Mouse (Mus musculus): ENCODE measurements around the gene Plxna3. TPM values are rescaled to one million over a fixed set of nuclear protein-coding genes. Genes with fewer than 3 reads are reported as not detected.

Plxna3 gene
- polyA plus RNA-seq, 1 experiment = 3.0 TPM

DNA sequence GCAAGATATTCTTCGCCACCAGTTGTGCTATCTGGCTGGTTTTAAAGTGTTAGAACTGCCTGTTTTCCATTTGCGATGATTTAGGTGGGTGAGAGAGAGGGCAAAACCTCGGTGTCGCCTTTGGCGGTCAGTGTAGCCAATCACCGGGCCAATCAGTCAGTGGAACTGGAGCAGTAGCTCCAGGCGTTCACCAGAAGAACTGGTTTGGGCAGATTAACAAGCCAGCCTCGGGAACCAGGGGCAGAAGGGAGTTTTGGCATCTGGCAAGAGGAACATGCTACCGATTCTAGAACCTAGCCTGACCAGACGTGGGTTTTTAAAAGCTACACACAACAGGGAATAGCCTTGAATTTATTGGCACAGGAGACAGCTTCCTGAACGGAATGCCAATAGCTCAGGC, 30.3 kb downstream of the Plxna3 start:
- DNase-seq (ENCODE audit: low read depth, low spot score) = no peak
- WGBS = 24% methylated on average over 11 of the region's 11 CpGs

DNA sequence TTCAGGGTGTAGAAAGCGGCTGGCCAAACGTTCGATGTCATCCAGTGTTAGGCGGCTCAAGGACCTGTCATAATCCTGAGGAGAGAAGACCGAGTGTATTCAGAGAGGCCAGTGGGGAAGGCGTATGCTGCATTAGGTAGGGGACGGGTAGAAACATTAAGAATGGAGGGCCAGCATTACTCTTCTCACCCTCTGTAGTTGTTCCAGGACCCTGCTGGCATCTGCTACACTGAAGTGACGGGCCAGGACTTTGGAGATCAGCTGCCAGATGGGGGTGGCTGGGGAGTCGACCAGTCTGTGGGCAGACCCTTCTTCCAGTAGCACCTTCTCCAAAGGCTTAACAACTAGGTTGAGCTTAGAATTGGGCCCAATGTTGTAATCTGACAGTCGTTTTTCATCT, 38.6 kb downstream of the Plxna3 start:
- 44% methylated on average over 10 of the region's 10 CpGs for WGBS
- DNase-seq (ENCODE audit: low read depth, low spot score) = no peak

DNA sequence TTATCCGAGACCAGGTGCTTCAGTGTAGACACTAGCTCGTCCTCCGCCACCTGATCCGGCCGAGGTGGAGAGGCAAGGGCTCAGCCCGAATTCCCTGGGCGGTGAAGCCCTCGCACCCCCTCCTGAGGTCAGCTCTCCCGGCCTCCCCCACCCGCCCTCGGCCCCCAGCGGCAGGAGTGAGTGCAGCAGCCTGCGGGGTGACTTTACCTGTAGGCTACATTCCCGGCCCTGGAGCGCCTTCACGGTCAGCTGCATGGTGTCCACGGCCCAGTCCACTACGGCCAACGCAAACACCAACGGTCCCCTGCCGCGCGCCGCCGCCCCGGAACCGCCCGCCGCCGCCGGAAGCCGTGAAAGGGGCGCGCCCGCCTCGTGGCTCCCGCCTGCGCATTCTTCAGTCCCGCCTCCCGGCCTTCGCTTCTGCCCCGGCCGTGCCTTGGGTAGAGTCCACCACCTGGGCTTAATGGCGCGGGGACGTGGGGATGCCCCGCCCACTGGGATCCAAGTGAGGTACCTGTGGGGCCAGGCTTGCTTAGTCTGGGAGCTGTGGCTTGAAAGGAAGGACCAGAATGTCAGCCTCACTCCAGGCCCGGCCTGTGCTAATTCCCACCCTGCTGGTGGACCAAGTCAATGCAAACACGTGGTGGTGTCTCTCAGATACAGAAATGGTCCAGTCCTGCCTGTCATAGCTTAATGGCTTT, 39.5 kb downstream of the Plxna3 start:
- DNase-seq (ENCODE audit: low read depth, low spot score) = no peak
- 14% methylated on average over 47 of the region's 49 CpGs for WGBS

DNA sequence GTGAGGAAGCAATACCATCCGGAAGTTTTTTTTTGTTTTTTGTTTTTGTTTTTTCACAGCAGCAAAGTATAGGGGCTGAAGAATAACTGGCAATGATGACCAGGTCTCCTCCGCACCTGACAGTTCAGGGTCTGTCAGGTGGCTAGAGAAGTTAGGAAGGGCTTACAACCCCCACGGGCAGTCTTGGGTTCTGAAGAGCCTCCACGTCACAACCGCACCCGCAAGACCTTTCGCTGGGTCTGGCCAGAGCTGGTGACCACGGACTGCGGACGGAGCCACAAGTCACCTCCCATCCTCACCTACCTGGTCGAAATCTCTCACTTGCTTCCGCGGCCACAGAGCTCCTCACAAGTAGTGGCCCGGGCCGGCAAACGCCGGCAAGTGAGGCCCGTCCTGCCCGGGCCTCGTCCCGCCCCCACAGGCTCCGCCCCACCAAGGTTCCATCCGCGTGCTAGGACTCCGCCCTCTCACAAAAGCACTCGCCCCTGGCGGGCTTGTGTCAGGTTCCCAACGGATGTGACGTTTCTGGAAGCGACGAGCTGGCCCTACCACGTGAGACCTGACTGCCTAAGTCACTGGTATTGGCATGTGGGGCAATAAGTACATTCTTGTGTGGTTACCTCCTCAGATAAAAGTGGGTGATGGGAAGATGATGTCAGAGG, 44.2 kb downstream of the Plxna3 start, which contains the start of the genes Ubl4a and Slc10a3:
Ubl4a (minus strand) TSS at position 331 of the 662 bp plus-strand sequence.
Slc10a3 (minus strand) TSS at position 462 of the 662 bp plus-strand sequence.
- WGBS = 16% methylated on average over 32 of the region's 32 CpGs
- DNase-seq (ENCODE audit: low read depth, low spot score) = peak; percentile 66

DNA sequence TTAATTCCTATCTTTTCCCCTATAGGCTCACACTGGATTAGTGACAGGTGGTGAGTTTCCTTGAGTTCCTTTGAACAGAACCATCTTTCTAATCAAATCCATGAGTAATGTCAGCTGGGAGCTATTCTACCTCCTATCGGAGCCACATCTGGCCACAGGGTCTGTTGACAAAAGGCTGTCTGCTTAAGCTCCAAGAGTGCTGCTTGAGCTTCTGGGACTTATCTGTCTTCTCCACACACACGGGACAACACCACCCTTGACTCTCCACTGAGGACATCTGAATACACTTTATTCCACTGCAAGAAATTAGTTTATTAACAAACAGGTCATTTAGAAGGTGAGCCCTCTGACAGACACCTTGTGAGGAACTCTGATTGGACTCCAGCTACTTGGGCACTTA, 55.6 kb downstream of the Plxna3 start:
- DNase-seq (ENCODE audit: low read depth, low spot score) = no peak
- WGBS = 82% methylated on average over 2 of the region's 2 CpGs

DNA sequence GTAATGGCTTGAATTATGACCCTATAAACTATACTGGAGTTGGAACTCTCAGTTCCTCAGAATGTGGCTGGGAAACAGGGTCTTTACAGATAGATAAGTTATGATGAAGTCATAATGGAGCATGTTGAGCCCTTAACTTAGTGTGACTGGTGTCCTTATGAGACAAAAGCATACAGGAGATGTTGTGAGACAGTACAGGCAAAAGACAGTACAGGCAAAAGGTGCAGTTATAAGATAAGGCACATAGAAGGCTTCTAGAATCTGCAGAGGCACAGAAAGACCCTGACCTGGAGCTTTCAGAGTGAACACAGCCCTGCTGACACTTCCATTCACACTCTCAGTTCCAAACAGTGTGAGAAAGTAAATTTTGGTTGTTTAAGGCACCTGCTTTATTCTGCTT, 59.3 kb downstream of the Plxna3 start:
- DNase-seq (ENCODE audit: low read depth, low spot score) = no peak

DNA sequence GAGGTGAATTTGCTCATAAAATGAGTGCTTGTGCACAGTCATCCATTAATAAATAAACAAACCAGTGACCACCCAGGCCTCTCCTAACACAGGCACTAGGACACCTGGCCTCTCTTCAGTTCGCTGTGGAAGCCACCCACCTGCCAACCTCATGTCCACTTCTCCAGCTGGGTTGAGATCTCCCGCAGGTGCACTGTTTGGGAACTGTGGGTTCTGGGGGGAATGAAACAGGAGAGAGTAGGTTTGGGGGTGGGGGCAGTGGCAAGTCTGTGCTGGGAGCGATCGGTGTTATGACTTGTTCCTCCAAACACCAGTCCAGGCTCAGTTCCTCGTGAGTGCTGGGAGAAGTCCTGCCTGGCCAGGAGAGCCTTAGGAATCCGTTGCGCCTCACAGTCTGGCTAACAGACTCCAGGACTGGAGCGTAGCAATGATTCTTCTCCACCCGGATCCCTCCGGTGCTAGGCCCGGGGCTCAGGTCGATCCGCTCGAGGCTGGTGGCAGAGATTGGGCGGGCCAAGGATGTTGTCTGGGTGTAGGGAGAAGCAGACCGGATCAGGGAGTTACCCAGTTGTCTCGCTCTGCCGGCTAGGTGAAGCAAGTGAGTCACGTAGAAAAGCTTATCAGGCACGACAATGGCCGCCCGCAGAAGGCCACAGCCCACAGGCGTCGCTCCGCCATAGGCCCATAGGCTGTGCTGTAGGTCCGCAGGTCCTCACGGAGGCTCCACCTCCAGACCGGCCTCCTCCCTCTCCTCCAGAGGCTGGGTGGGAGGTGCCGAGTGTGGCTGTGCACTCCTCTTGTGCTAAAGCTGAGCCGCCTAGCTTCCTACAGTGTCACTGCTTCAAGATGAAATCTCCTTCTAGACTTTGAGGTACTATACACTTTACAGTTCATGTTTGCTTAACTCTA, 63.9 kb downstream of the Plxna3 start, which contains the start of the genes Fam3a and Ikbkg:
Fam3a (minus strand) TSS at position 738 of the 909 bp plus-strand sequence.
Ikbkg (plus strand) TSS at position 756 of the 909 bp plus-strand sequence.
- WGBS = 21% methylated on average over 30 of the region's 30 CpGs

More for the DNA sequence above, 63.9 kb downstream of the Plxna3 start, which contains the start of the genes Fam3a and Ikbkg:
- DNase-seq (ENCODE audit: low read depth, low spot score) = no peak

Other genes with a start within 250 kb of the Plxna3 start
- gene Opn1mw, start 201.6 kb upstream of the Plxna3 start, polyA plus RNA-seq (2012; rRNA removed) = not detected in 2 replicates
- gene Mecp2, start 193.7 kb upstream of the Plxna3 start, polyA plus RNA-seq (2012; rRNA removed) = 3.1 and 3.3 TPM in 2 replicates
- gene Tex28, start 161.2 kb upstream of the Plxna3 start, polyA plus RNA-seq (2012; rRNA removed) = not detected in 2 replicates
- gene Tktl1, start 151.8 kb upstream of the Plxna3 start, polyA plus RNA-seq (2012; rRNA removed) = 0.04 TPM in 1 of 2 replicates, not detected in the other
- gene Flna, start 79.2 kb upstream of the Plxna3 start, polyA plus RNA-seq (2012; rRNA removed) = 553 and 589 TPM in 2 replicates
- 44.3 and 48.8 TPM in 2 replicates for gene Emd, start 74.4 kb upstream of the Plxna3 start, polyA plus RNA-seq (2012; rRNA removed)
- gene Rpl10, start 58.3 kb upstream of the Plxna3 start, polyA plus RNA-seq (2012; rRNA removed) = 1,702 and 1,771 TPM in 2 replicates
- 63.1 and 89.6 TPM in 2 replicates for gene Taz, start 47.2 kb upstream of the Plxna3 start, polyA plus RNA-seq (2012; rRNA removed)
- 20.5 and 25.7 TPM in 2 replicates for gene Dnase1l1, start 46.7 kb upstream of the Plxna3 start, polyA plus RNA-seq (2012; rRNA removed)
- gene Atp6ap1, start 32.0 kb upstream of the Plxna3 start, polyA plus RNA-seq (2012; rRNA removed) = 141 and 214 TPM in 2 replicates
- 138 and 150 TPM in 2 replicates for gene Gdi1, start 24.1 kb upstream of the Plxna3 start, polyA plus RNA-seq (2012; rRNA removed)
- 7.1 and 8.9 TPM in 2 replicates for gene Fam50a, start 16.0 kb upstream of the Plxna3 start, polyA plus RNA-seq (2012; rRNA removed)
- 45.0 and 58.7 TPM in 2 replicates for gene Lage3, start 24.6 kb downstream of the Plxna3 start, polyA plus RNA-seq (2012; rRNA removed)
- gene Ubl4a, start 44.2 kb downstream of the Plxna3 start, polyA plus RNA-seq (2012; rRNA removed) = 45.9 and 52.2 TPM in 2 replicates
- gene Slc10a3, start 44.3 kb downstream of the Plxna3 start, polyA plus RNA-seq (2012; rRNA removed) = 13.6 and 15.2 TPM in 2 replicates
- 25.0 and 28.0 TPM in 2 replicates for gene Fam3a, start 64.2 kb downstream of the Plxna3 start, polyA plus RNA-seq (2012; rRNA removed)
- gene Ikbkg, start 64.2 kb downstream of the Plxna3 start, polyA plus RNA-seq (2012; rRNA removed) = 7.0 and 12.6 TPM in 2 replicates
- gene G6pdx, start 100.1 kb downstream of the Plxna3 start, polyA plus RNA-seq (2012; rRNA removed) = 40.5 and 60.0 TPM in 2 replicates
- gene Gm6880, start 152.3 kb downstream of the Plxna3 start, polyA plus RNA-seq (2012; rRNA removed) = not detected in 2 replicates
- not detected in 2 replicates for gene Olfr1326-ps1, start 245.8 kb downstream of the Plxna3 start, polyA plus RNA-seq (2012; rRNA removed)

Data from large intestine, adult 2 months (tissue).